Mouse (Mus musculus) ES-E14 (cell line): Measurements from ENCODE around the gene Il1rapl1. TPM values are rescaled to one million over a fixed set of nuclear protein-coding genes. Genes with fewer than 3 reads are reported as not detected.

Experiments
- DNase-seq: peaks from one replicate; pipeline ENCODE4 v3.0.0-alpha.2; 2013; ENCODE audit warnings: low read depth, low spot score
- H3K27ac ChIP-seq: 2 replicates; pipeline ENCODE4 v1.5.1; 2012; ENCODE audit warnings: low read depth, mild to moderate bottlenecking, low read length, moderate library complexity, mixed read lengths; ENCODE audit not compliant: poor library complexity, insufficient read depth, severe bottlenecking
- H3K36me3 ChIP-seq: 2 replicates; pipeline ENCODE4 v1.6.1; 2012; ENCODE audit warnings: mild to moderate bottlenecking, low read length, moderate library complexity, mixed read lengths; ENCODE audit not compliant: control insufficient read depth, poor library complexity, insufficient read depth, severe bottlenecking
- H3K4me1 ChIP-seq, 2 experiments: fragments of 150-350 bp in 1 of 2; sonication (generic) in 1 of 2; 2 replicates each; pipeline ENCODE4 v1.6.1; 2012; ENCODE audit warnings: low read length in 2 of 2, mild to moderate bottlenecking in 1 of 2, mixed read lengths in 1 of 2; ENCODE audit not compliant: control insufficient read depth in 2 of 2, insufficient read depth in 2 of 2, poor library complexity in 1 of 2
- H3K4me3 ChIP-seq, 2 experiments: fragments of 150-350 bp in 1 of 2; sonication (generic) in 1 of 2; 2 replicates each; pipeline ENCODE4 v1.5.1; 2012; ENCODE audit warnings: low read length in 2 of 2, low read depth in 1 of 2, mild to moderate bottlenecking in 1 of 2, mixed read lengths in 1 of 2; ENCODE audit not compliant: insufficient read depth in 1 of 2, poor library complexity in 1 of 2, severe bottlenecking in 1 of 2
- H3K9ac ChIP-seq: 2 replicates; pipeline ENCODE4 v1.6.1; 2012; ENCODE audit warnings: low read depth, mild to moderate bottlenecking, low read length, mixed read lengths; ENCODE audit not compliant: poor library complexity, insufficient read depth, severe bottlenecking
- H3K9me3 ChIP-seq: fragments of 150-350 bp; sonication (generic); 2 replicates; pipeline ENCODE4 v1.6.1; 2012; ENCODE audit warnings: low read depth, mild to moderate bottlenecking, low read length; ENCODE audit not compliant: control insufficient read depth, insufficient read depth
- CHD2 ChIP-seq: IDR thresholded peaks from 2 replicates; pipeline ENCODE4 v1.6.1; 2014; ENCODE audit warnings: mild to moderate bottlenecking, low read depth, low read length, inconsistent platforms
- HCFC1 ChIP-seq: IDR thresholded peaks from 2 replicates; pipeline ENCODE4 v1.6.1; 2012; ENCODE audit warnings: low read length, inconsistent platforms, borderline replicate concordance; ENCODE audit not compliant: insufficient read depth
- MAFK ChIP-seq: IDR thresholded peaks from 2 replicates; pipeline ENCODE4 v1.6.1; 2014; ENCODE audit warnings: mild to moderate bottlenecking, low read depth, low read length, inconsistent platforms; ENCODE audit not compliant: insufficient read depth
- ZC3H11A ChIP-seq: IDR thresholded peaks from 2 replicates; pipeline ENCODE4 v1.6.1; 2012; ENCODE audit warnings: low read depth, mild to moderate bottlenecking, inconsistent platforms, low read length, borderline replicate concordance
- ZNF384 ChIP-seq: IDR thresholded peaks from 2 replicates; pipeline ENCODE4 v1.6.1; 2012; ENCODE audit warnings: low read depth, low read length, inconsistent platforms
- in situ Hi-C, 2 experiments: fragments of 600-800 bp; cut with MboI; formaldehyde crosslinking; loops; one replicate each; pipeline ENCODE4 v1.15.1; 2025; ENCODE audit warnings: low sequenced_read_pairs in 2 of 2, inconsistent platforms in 1 of 2; ENCODE audit not compliant: unreplicated experiment in 2 of 2
- total RNA-seq: library from RNA; depleted of rRNA; stranded (reverse); fragments of 300-350 nt; gene quantifications from 2 replicates; pipeline ENCODE4 v1.2.3, GENCODE M21; 2012

Il1rapl1 gene
- total RNA-seq, 1 experiment: not detected

GRCm38 (mm10) chrX:88116326-88116725, 881 bp upstream of the Il1rapl1 start:
- no peak overlapping the region for H3K9ac ChIP-seq
- H3K27ac ChIP-seq: no peak overlapping the region
- H3K4me3 ChIP-seq: no peak overlapping the region
- DNase-seq: no peak
- H3K4me1 ChIP-seq: no peaks in the 10 kb centered on the region
- H3K9me3 ChIP-seq: no peaks in the 10 kb centered on the region
- in situ Hi-C loops: no loop called here
- no peaks in the 10 kb centered on the region for H3K36me3 ChIP-seq
- TF ChIP-seq HCFC1 (no peak), ZC3H11A (no peak), MAFK (no peak), CHD2 (no peak), ZNF384 (no peak)

- TF ChIP-seq CHD2: no peak
- TF ChIP-seq ZNF384: no peak
- no peak for TF ChIP-seq MAFK
- TF ChIP-seq HCFC1: no peak
- no peak for TF ChIP-seq ZC3H11A
- no peak overlapping the region for H3K4me3 ChIP-seq
- H3K9ac ChIP-seq: no peak overlapping the region
- no peaks in the 10 kb centered on the region for H3K9me3 ChIP-seq
- no peaks in the 10 kb centered on the region for H3K36me3 ChIP-seq
- in situ Hi-C loops: no loop called here
- no peaks in the 10 kb centered on the region for H3K4me1 ChIP-seq
- H3K27ac ChIP-seq: no peak overlapping the region
- DNase-seq: no peak
Measured at GRCm38 (mm10) chrX:88113561-88113960, 1.9 kb downstream of the Il1rapl1 start.

GRCm38 (mm10) chrX:88112254-88112653, 3.2 kb downstream of the Il1rapl1 start:
- Histone ChIP-seq H3K9ac (no peak overlapping the region), H3K9me3 (no peaks in the 10 kb centered on the region), H3K4me1 (no peaks in the 10 kb centered on the region), H3K4me3 (no peak overlapping the region), H3K36me3 (no peaks in the 10 kb centered on the region), H3K27ac (no peak overlapping the region)
- in situ Hi-C loops: no loop called here
- TF ChIP-seq ZC3H11A: no peak
- no peak for TF ChIP-seq ZNF384
- TF ChIP-seq HCFC1: no peak
- TF ChIP-seq CHD2: no peak
- TF ChIP-seq MAFK: no peak
- no peak for DNase-seq

GRCm38 (mm10) chrX:88109733-88110132, 5.7 kb downstream of the Il1rapl1 start:
- H3K4me3 ChIP-seq: no peak overlapping the region
- no peaks in the 10 kb centered on the region for H3K36me3 ChIP-seq
- no peak overlapping the region for H3K27ac ChIP-seq
- no peak for DNase-seq
- H3K9ac ChIP-seq: no peak overlapping the region
- in situ Hi-C loops: no loop called here
- H3K9me3 ChIP-seq: no peaks in the 10 kb centered on the region
- no peaks in the 10 kb centered on the region for H3K4me1 ChIP-seq
- TF ChIP-seq MAFK: no peak
- no peak for TF ChIP-seq ZC3H11A
- no peak for TF ChIP-seq CHD2
- no peak for TF ChIP-seq HCFC1
- TF ChIP-seq ZNF384: no peak

- Histone ChIP-seq H3K9me3 (no peaks in the 10 kb centered on the region), H3K27ac (no peak overlapping the region), H3K9ac (no peak overlapping the region), H3K4me1 (no peaks in the 10 kb centered on the region), H3K36me3 (no peaks in the 10 kb centered on the region), H3K4me3 (no peak overlapping the region)
- TF ChIP-seq ZC3H11A (no peak), ZNF384 (no peak), HCFC1 (no peak), CHD2 (no peak), MAFK (no peak)
- in situ Hi-C loops: no loop called here
- DNase-seq: no peak
Measured at GRCm38 (mm10) chrX:88093936-88094569, 21.4 kb downstream of the Il1rapl1 start.
